Mouse (Mus musculus) ES-Bruce4 (cell line): ENCODE data around the gene Shroom3. TPM values are rescaled to one million over a fixed set of nuclear protein-coding genes. Genes with fewer than 3 reads are reported as not detected.
A peak's percentile ranks its signal among the peaks of the same experiment; 100 is the strongest.

Experiments
- H3K27ac ChIP-seq: 2 replicates; pipeline ENCODE4 v1.5.1; 2012; ENCODE audit warnings: low read length, inconsistent platforms; ENCODE audit not compliant: insufficient read depth
- H3K27me3 ChIP-seq: 2 replicates; pipeline ENCODE4 v1.6.1; 2012; ENCODE audit warnings: mild to moderate bottlenecking, low read length, inconsistent platforms; ENCODE audit not compliant: control insufficient read depth, poor library complexity, insufficient read depth, severe bottlenecking
- H3K36me3 ChIP-seq: 2 replicates; pipeline ENCODE4 v1.6.1; 2012; ENCODE audit warnings: inconsistent platforms, mild to moderate bottlenecking, low read length, moderate library complexity; ENCODE audit not compliant: control insufficient read depth, poor library complexity, insufficient read depth, severe bottlenecking
- H3K4me1 ChIP-seq: one replicate; pipeline ENCODE4 v1.8.1; 2011; ENCODE audit warnings: low read length; ENCODE audit not compliant: control insufficient read depth, insufficient read depth
- H3K4me3 ChIP-seq: 2 replicates; pipeline ENCODE4 v1.5.1; 2011; ENCODE audit warnings: low read depth, mild to moderate bottlenecking, low read length
- H3K9ac ChIP-seq: 2 replicates; pipeline ENCODE4 v1.6.1; 2012; ENCODE audit warnings: low read depth, mild to moderate bottlenecking, inconsistent platforms; ENCODE audit not compliant: poor library complexity, severe bottlenecking
- H3K9me3 ChIP-seq: replicated peaks from 2 replicates; pipeline ENCODE4 v1.6.1; 2012; ENCODE audit warnings: mild to moderate bottlenecking, low read length, inconsistent platforms; ENCODE audit not compliant: control insufficient read depth, poor library complexity, insufficient read depth, severe bottlenecking
- CTCF ChIP-seq: IDR thresholded peaks from one replicate; pipeline ENCODE4 v1.8.1; 2011; ENCODE audit warnings: low read depth, low read length
- EP300 ChIP-seq: IDR thresholded peaks from 2 replicates; pipeline ENCODE4 v1.6.1; 2011; ENCODE audit warnings: low read depth, low read length; ENCODE audit not compliant: insufficient read depth
- POLR2A ChIP-seq: IDR thresholded peaks from one replicate; pipeline ENCODE4 v1.8.1; 2011; ENCODE audit warnings: low read length; ENCODE audit not compliant: insufficient read depth
- polyA plus RNA-seq: library from polyadenylated mRNA; stranded (reverse); fragments of >200 nt; gene quantifications from 2 replicates; pipeline ENCODE4 v1.2.4, GENCODE M21; 2011; ENCODE audit warnings: low read depth; ENCODE audit not compliant: missing spikeins, insufficient read depth, insufficient read length

Gene Shroom3
- polyA plus RNA-seq, 1 experiment: 49.1 TPM

- Histone ChIP-seq H3K4me3 (peak overlapping the region; percentile 19), H3K27ac (peak overlapping the region; percentile 75), H3K9me3 (no peaks in the 10 kb centered on the region), H3K27me3 (no peaks in the 10 kb centered on the region), H3K9ac (peak overlapping the region; percentile 6), H3K36me3 (no peaks in the 10 kb centered on the region), H3K4me1 (peaks cover 8% of the 10 kb centered on the region)
- TF ChIP-seq CTCF (no peak), POLR2A (no peak), EP300 (no peak)
Observed at GRCm38 (mm10) chr5:92987891-92988768, 304.9 kb downstream of the Shroom3 start.

- H3K27ac ChIP-seq: peak overlapping the region; percentile 71
- peak overlapping the region; percentile 19 for H3K4me3 ChIP-seq
- no peaks in the 10 kb centered on the region for H3K9me3 ChIP-seq
- no peaks in the 10 kb centered on the region for H3K27me3 ChIP-seq
- TF ChIP-seq EP300 (0 out of 2 replicates have a peak, but pooled peaks have one; percentile 13), POLR2A (no peak)
- no peaks in the 10 kb centered on the region for H3K36me3 ChIP-seq
- peak overlapping the region; percentile 6 for H3K9ac ChIP-seq
- peaks cover 8% of the 10 kb centered on the region for H3K4me1 ChIP-seq
Observed at GRCm38 (mm10) chr5:92988769-92989356, 305.6 kb downstream of the Shroom3 start.

GRCm38 (mm10) chr5:92992106-92992505 lies 308.9 kb downstream of the Shroom3 start:
- Histone ChIP-seq H3K27ac (no peak overlapping the region), H3K36me3 (no peaks in the 10 kb centered on the region), H3K27me3 (no peaks in the 10 kb centered on the region), H3K4me3 (no peak overlapping the region), H3K9ac (no peak overlapping the region), H3K4me1 (peaks cover 4% of the 10 kb centered on the region), H3K9me3 (no peaks in the 10 kb centered on the region)
- TF ChIP-seq EP300 (no peak), POLR2A (no peak), CTCF (no peak)

GRCm38 (mm10) chr5:92994309-92994708 lies 311.1 kb downstream of the Shroom3 start:
- H3K27me3 ChIP-seq: no peaks in the 10 kb centered on the region
- H3K9me3 ChIP-seq: no peaks in the 10 kb centered on the region
- H3K27ac ChIP-seq: no peak overlapping the region
- H3K4me3 ChIP-seq: no peak overlapping the region
- no peaks in the 10 kb centered on the region for H3K4me1 ChIP-seq
- TF ChIP-seq CTCF (no peak), EP300 (no peak), POLR2A (no peak)
- no peak overlapping the region for H3K9ac ChIP-seq
- no peaks in the 10 kb centered on the region for H3K36me3 ChIP-seq

GRCm38 (mm10) chr5:92994861-92995260 lies 311.6 kb downstream of the Shroom3 start:
- no peak overlapping the region for H3K9ac ChIP-seq
- H3K27ac ChIP-seq: no peak overlapping the region

GRCm38 (mm10) chr5:92997428-92998120 lies 314.3 kb downstream of the Shroom3 start:
- H3K4me3 ChIP-seq: no peak overlapping the region
- H3K36me3 ChIP-seq: no peaks in the 10 kb centered on the region
- H3K27ac ChIP-seq: no peak overlapping the region
- no peaks in the 10 kb centered on the region for H3K9me3 ChIP-seq
- TF ChIP-seq EP300 (no peak), CTCF (no peak), POLR2A (no peak)
- no peaks in the 10 kb centered on the region for H3K4me1 ChIP-seq
- no peaks in the 10 kb centered on the region for H3K27me3 ChIP-seq
- no peak overlapping the region for H3K9ac ChIP-seq

More at GRCm38 (mm10) chr5:92994861-92995260, 311.6 kb downstream of the Shroom3 start:
- no peak for TF ChIP-seq EP300
- no peak for TF ChIP-seq CTCF
- no peak for TF ChIP-seq POLR2A
- Histone ChIP-seq H3K36me3 (no peaks in the 10 kb centered on the region), H3K4me1 (no peaks in the 10 kb centered on the region), H3K27me3 (no peaks in the 10 kb centered on the region), H3K4me3 (no peak overlapping the region), H3K9me3 (no peaks in the 10 kb centered on the region)
